Mouse (Mus musculus): ENCODE results near the gene Syt8. TPM values are rescaled to one million over a fixed set of nuclear protein-coding genes. Genes with fewer than 3 reads are reported as not detected.
A peak's percentile ranks its signal among the peaks of the same experiment; 100 is the strongest.
"Not testable (repeated sequence)": the region's sequence is repeated elsewhere in the genome, so short reads cannot be mapped to it uniquely, and the experiment has no call there.

The Syt8 gene
- polyA plus RNA-seq, 1 experiment from 2014 or later, result 11.5 TPM

- CTCF ChIA-PET, result interaction anchor here (0.9 to 1.5 kb wide), 3 partner anchors 9 to 32 kb away, joined by 3 to 5 read pairs (median 3); no protein-coding TSS in a partner anchor
- TF ChIP-seq CTCF (IDR thresholded peaks at IDR 0.05), result no peak
- H3K27me3 ChIP-seq, result no peaks in the 10 kb centered on the region
- in situ Hi-C loops (cut with MboI; ENCODE audit: low pct_unique_long_range_greater_than_20kb), result no loop called here
- POLR2A ChIA-PET, result interaction anchor here (0.6 to 2.1 kb wide), 7 partner anchors 10 to 53 kb away, joined by 3 to 14 read pairs (median 4); partner anchors contain the start of gene Gm49369
- ATAC-seq, result no peak
- no peak for DNase-seq (ENCODE audit: low read depth, low spot score)
Observed at GRCm38 (mm10) chr7:142403591-142403990, 31.1 kb upstream of the Syt8 start.

DNA sequence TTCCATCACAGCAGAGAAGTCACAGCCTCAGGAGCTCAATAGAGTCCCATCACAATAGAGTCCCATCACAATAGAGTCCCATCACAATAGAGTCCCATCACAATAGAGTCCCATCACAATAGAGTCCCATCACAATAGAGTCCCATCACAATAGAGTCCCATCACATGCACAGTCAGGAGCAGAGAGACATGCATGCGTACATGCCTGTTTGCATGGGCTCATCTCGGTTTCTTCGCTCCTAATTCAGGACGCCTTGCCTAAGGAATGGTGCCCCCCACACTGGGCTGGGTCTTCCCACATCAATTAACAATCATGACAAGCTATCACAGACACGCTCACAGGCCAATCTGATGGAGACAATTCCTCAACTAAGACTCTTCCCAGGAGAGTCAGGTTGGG, 29.5 kb upstream of the Syt8 start:
- ChIA-PET CTCF (interaction anchor here (0.9 to 1.5 kb wide), 4 partner anchors 21 to 35 kb away, joined by 3 to 5 read pairs (median 4); no protein-coding TSS in a partner anchor), POLR2A (interaction anchor here (1.6 to 2.1 kb wide), 3 partner anchors 11 to 34 kb away, joined by 3 to 14 read pairs (median 4); no protein-coding TSS in a partner anchor)
- in situ Hi-C loops (cut with MboI; ENCODE audit: low pct_unique_long_range_greater_than_20kb); DNase-seq (ENCODE audit: low read depth, low spot score); ATAC-seq; H3K27me3 ChIP-seq: not testable (repeated sequence)

GRCm38 (mm10) chr7:142407935-142408334, 26.7 kb upstream of the Syt8 start:
- POLR2A ChIA-PET, result interaction anchor here (0.7 to 3.3 kb wide), 3 partner anchors 21 to 33 kb away, joined by 3 to 15 read pairs (median 8); partner anchors contain the start of gene Gm49369
- no peak for TF ChIP-seq CTCF (IDR thresholded peaks at IDR 0.05)
- no peaks in the 10 kb centered on the region for H3K27me3 ChIP-seq
- DNase-seq (ENCODE audit: low read depth, low spot score) (no peak), ATAC-seq (no peak)
- CTCF ChIA-PET, result interaction anchor here (0.7 to 3.2 kb wide), 8 partner anchors 12 to 46 kb away, joined by 3 to 16 read pairs (median 5); partner anchors contain the start of genes Ctsd and Gm49369
- in situ Hi-C loops (cut with MboI; ENCODE audit: low pct_unique_long_range_greater_than_20kb), result no loop called here

DNA sequence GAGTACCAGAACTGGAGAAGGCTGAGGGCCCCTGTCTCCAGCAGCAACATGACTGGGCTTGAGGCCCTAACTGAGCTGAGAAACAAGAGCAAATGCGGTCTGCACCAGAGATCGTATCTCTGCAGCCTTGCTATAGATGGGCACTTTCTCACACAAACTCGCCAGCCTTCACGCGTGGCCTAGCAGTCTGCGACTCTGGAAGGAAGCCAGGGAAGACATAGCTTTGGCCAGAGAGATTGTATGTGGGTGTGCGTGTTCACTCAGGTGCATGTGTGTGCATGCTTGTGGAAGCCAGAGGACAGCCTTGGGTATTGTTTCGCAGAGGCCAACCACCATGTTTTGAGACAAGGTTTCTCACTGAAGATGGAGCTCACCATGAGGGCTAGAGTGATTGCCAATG, 26.0 kb upstream of the Syt8 start:
- ChIA-PET POLR2A (interaction anchor here (0.6 to 3.3 kb wide), 9 partner anchors 8 to 37 kb away, joined by 3 to 17 read pairs (median 8); partner anchors contain the start of genes Ctsd and Gm49369), CTCF (interaction anchor here (0.9 to 3.2 kb wide), 11 partner anchors 10 to 46 kb away, joined by 3 to 16 read pairs (median 5); partner anchors contain the start of genes Ctsd and Gm49369)
- no peak for TF ChIP-seq CTCF (IDR thresholded peaks at IDR 0.05)
- in situ Hi-C loops (cut with MboI; ENCODE audit: low pct_unique_long_range_greater_than_20kb), result no loop called here
- DNase-seq (ENCODE audit: low read depth, low spot score), result no peak
- ATAC-seq, result no peak
- no peaks in the 10 kb centered on the region for H3K27me3 ChIP-seq

DNA sequence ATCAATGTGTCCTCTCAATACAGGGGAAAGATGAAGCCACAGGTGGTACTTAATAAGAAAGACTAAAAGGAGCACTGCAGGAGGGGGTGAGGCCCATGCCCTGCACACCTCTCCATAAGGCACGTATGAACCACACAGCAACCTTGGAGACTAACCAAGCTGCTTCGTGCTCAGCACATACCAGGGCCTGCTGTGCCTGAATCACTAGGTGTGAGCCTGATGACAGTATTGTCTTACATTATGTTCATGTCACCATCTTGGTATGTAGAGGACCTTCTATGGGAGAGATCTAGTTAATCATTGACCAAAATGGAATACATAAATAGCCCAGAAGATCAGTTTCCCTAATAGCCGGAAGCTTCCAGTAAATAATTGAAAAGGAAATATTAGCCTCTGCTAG, 25.0 kb upstream of the Syt8 start:
- in situ Hi-C loops (cut with MboI; ENCODE audit: low pct_unique_long_range_greater_than_20kb), result no loop called here
- no peaks in the 10 kb centered on the region for H3K27me3 ChIP-seq
- ChIA-PET CTCF (interaction anchor here (1.0 to 3.2 kb wide), 10 partner anchors 9 to 38 kb away, joined by 3 to 16 read pairs (median 6); partner anchors contain the start of genes Ctsd and Gm49369), POLR2A (interaction anchor here (0.8 to 3.3 kb wide), 13 partner anchors 9 to 37 kb away, joined by 3 to 17 read pairs (median 4); partner anchors contain the start of genes Ctsd, Gm49369 and Syt8)
- ATAC-seq, result peak; percentile 92
- TF ChIP-seq CTCF (IDR thresholded peaks at IDR 0.05), result no peak
- DNase-seq (ENCODE audit: low read depth, low spot score), result no peak

DNA sequence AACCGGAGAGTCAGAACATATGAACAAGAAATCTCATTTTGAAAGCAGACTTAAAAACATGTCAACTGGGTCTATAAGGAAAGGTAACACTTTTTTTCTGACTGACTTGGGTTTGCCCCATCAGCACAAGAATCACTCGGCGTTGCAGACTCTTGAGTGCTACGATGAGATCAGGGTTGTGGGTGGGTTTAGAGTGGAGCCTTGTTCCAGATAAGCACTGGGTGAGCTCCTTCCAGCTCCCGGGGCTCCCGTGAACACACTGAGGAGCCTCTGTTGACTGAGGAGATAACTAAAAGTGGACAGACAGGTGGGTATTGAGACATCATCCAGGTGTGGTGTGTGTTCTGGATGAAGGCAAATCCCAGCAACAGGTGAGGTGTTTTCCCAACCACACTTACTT, 21.4 kb upstream of the Syt8 start:
- ChIA-PET POLR2A (no interaction called here), CTCF (interaction anchor here (1.4 to 2.4 kb wide), 2 partner anchors 12 kb away, joined by 3 to 7 read pairs; no protein-coding TSS in a partner anchor)
- no peak for DNase-seq (ENCODE audit: low read depth, low spot score)
- H3K27me3 ChIP-seq, result no peaks in the 10 kb centered on the region
- ATAC-seq, result no peak
- no peak for TF ChIP-seq CTCF (IDR thresholded peaks at IDR 0.05)
- in situ Hi-C loops (cut with MboI; ENCODE audit: low pct_unique_long_range_greater_than_20kb), result no loop called here

DNA sequence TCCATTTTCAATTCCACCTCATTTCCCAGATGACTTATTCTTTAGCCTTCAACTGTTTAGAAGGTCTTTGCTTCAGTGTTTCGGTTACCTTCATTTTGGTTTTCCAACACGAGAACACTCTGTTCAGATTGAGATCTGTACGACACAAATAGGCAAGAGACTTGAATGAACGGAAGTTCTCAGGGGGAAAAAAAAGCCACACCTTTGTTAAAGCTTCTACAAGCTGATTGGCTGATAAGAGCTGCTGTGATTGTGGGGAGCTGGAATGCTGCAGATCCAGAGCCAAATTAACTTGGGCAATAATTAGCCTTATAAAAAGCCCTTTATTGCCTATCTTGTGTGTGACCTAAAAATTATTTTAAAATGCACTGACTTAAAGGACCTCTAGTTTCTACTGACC, 19.3 kb upstream of the Syt8 start:
- in situ Hi-C loops (cut with MboI; ENCODE audit: low pct_unique_long_range_greater_than_20kb), result no loop called here
- CTCF ChIA-PET, result interaction anchor here (1.1 to 1.3 kb wide), 2 partner anchors 9 to 10 kb away, joined by 3 to 5 read pairs; no protein-coding TSS in a partner anchor
- TF ChIP-seq CTCF (IDR thresholded peaks at IDR 0.05), result no peak
- ATAC-seq (no peak), DNase-seq (ENCODE audit: low read depth, low spot score) (no peak)
- POLR2A ChIA-PET, result interaction anchor here (1.2 kb wide), 1 partner anchor 28 kb away, joined by 6 read pairs; the partner anchor contains the start of gene Ctsd
- H3K27me3 ChIP-seq, result no peaks in the 10 kb centered on the region

DNA sequence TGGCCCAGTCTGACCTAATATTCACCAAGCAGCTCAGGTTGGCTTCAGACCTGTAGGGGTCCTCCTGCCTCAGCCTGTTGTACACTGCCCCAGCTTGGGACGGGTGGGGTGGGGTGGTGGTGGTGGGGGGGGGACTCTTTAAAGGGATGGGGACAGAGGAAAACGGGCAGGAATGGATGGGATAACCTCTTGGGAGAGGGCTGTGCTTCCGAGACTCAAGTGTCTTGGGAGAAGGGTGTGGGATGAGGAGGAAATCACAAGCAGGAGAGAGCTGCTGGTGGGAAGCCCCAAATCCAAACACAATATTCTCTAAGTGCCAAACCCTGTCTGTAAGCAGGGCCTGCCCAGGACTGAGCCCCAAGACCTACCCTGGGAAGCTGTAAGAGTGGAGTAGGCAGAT, 18.4 kb upstream of the Syt8 start:
- CTCF ChIA-PET, result no interaction called here
- no peak for DNase-seq (ENCODE audit: low read depth, low spot score)
- no peak for ATAC-seq
- H3K27me3 ChIP-seq, result no peaks in the 10 kb centered on the region
- POLR2A ChIA-PET, result interaction anchor here (1.3 kb wide), 1 partner anchor 29 kb away, joined by 3 read pairs; no protein-coding TSS in a partner anchor
- in situ Hi-C loops (cut with MboI; ENCODE audit: low pct_unique_long_range_greater_than_20kb), result no loop called here
- TF ChIP-seq CTCF (IDR thresholded peaks at IDR 0.05), result no peak

- no peak for TF ChIP-seq CTCF (IDR thresholded peaks at IDR 0.05)
- DNase-seq (ENCODE audit: low read depth, low spot score) (no peak), ATAC-seq (no peak)
- ChIA-PET POLR2A (interaction anchor here (0.7 to 1.4 kb wide), 3 partner anchors 13 to 53 kb away, joined by 3 read pairs; no protein-coding TSS in a partner anchor), CTCF (interaction anchor here (1.4 to 2.2 kb wide), 4 partner anchors 9 to 17 kb away, joined by 4 to 7 read pairs (median 6); no protein-coding TSS in a partner anchor)
- in situ Hi-C loops (cut with MboI; ENCODE audit: low pct_unique_long_range_greater_than_20kb), result no loop called here
- no peaks in the 10 kb centered on the region for H3K27me3 ChIP-seq
Observed at GRCm38 (mm10) chr7:142418027-142418426, 16.6 kb upstream of the Syt8 start.

DNA sequence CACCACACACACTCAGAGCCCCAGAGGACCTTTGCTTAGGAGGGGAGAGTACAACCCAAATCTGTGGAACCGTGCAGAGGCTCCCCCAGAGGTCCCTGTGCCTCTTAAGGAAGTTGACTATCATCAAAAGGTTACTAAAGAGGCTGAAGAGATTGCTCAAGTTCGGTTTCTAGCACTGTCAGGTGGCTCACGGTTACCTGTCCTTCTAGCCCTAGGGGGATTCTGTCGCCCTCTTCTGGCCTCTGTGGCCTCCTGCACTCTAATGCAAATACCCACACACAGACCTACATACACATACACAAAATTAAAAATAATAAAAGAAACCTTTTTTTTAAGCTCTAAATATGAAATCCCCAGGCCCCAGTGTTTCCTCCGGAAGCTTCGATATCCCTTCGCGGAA, 16.0 kb upstream of the Syt8 start:
- CTCF ChIA-PET, result interaction anchor here (1.4 to 2.2 kb wide), 4 partner anchors 10 to 18 kb away, joined by 4 to 7 read pairs (median 6); no protein-coding TSS in a partner anchor

More for the DNA sequence above, 16.0 kb upstream of the Syt8 start:
- POLR2A ChIA-PET, result interaction anchor here (0.7 to 1.4 kb wide), 3 partner anchors 13 to 53 kb away, joined by 3 read pairs; no protein-coding TSS in a partner anchor
- ATAC-seq (no peak), DNase-seq (ENCODE audit: low read depth, low spot score) (no peak)
- H3K27me3 ChIP-seq, result no peaks in the 10 kb centered on the region
- in situ Hi-C loops (cut with MboI; ENCODE audit: low pct_unique_long_range_greater_than_20kb), result no loop called here
- no peak for TF ChIP-seq CTCF (IDR thresholded peaks at IDR 0.05)

Data from Patski (cell line).